Mouse (Mus musculus): Measurements from ENCODE around the gene Cdh3. TPM values are rescaled to one million over a fixed set of nuclear protein-coding genes. Genes with fewer than 3 reads are reported as not detected.
"Not testable (repeated sequence)": the region's sequence is repeated elsewhere in the genome, so short reads cannot be mapped to it uniquely, and the experiment has no call there.

Gene Cdh3
- polyA plus RNA-seq, 1 experiment from 2014 or later = 15.5 TPM

GRCm38 (mm10) chr8:106584942-106585670 lies 74.4 kb downstream of the Cdh3 start:
- H3K9me3 ChIP-seq (ENCODE audit: low read depth, low read length) = no peaks in the 10 kb centered on the region

GRCm38 (mm10) chr8:106585671-106586037 lies 75.0 kb downstream of the Cdh3 start:
- 0 out of 2 replicates have a peak, but pooled peaks cover 6% of the 10 kb centered on the region for H3K4me1 ChIP-seq (ENCODE audit: insufficient read depth)
- no peak for DNase-seq
- TF ChIP-seq CTCF (IDR thresholded peaks at IDR 0.05; ENCODE audit: low read depth) = no peak
- no peaks in the 10 kb centered on the region for H3K36me3 ChIP-seq (ENCODE audit: insufficient read depth)
- no peaks in the 10 kb centered on the region for H3K27me3 ChIP-seq (ENCODE audit: insufficient read depth, low read length)
- no peak overlapping the region for H3K4me3 ChIP-seq (ENCODE audit: low read depth, low read length)
- H3K4me2 ChIP-seq = no peak overlapping the region
- no peak overlapping the region for H3K9ac ChIP-seq
- WGBS = 82% methylated on average over 3 of the region's 3 CpGs
- no peaks in the 10 kb centered on the region for H3K9me3 ChIP-seq (ENCODE audit: low read depth, low read length)
- ATAC-seq (ENCODE audit: insufficient read depth) = no peak
- no peak overlapping the region for H3K27ac ChIP-seq (ENCODE audit: low read depth)

More at GRCm38 (mm10) chr8:106584942-106585670, 74.4 kb downstream of the Cdh3 start:
- 0 out of 2 replicates have a peak, but pooled peaks cover 6% of the 10 kb centered on the region for H3K4me1 ChIP-seq (ENCODE audit: insufficient read depth)
- H3K4me3 ChIP-seq (ENCODE audit: low read depth, low read length) = no peak overlapping the region
- TF ChIP-seq CTCF (IDR thresholded peaks at IDR 0.05; ENCODE audit: low read depth) = no peak
- no peak for ATAC-seq (ENCODE audit: insufficient read depth)
- H3K36me3 ChIP-seq (ENCODE audit: insufficient read depth) = no peaks in the 10 kb centered on the region
- H3K27me3 ChIP-seq (ENCODE audit: insufficient read depth, low read length) = no peaks in the 10 kb centered on the region
- no peak overlapping the region for H3K4me2 ChIP-seq
- 44% methylated on average over 11 of the region's 11 CpGs for WGBS
- DNase-seq = peak; percentile 47
- H3K9ac ChIP-seq = no peak overlapping the region
- H3K27ac ChIP-seq (ENCODE audit: low read depth) = peak overlapping the region; percentile 76

- TF ChIP-seq CTCF (IDR thresholded peaks at IDR 0.05; ENCODE audit: low read depth) = no peak
- no peaks in the 10 kb centered on the region for H3K9me3 ChIP-seq (ENCODE audit: low read depth, low read length)
- H3K27ac ChIP-seq (ENCODE audit: low read depth) = no peak overlapping the region
- H3K4me3 ChIP-seq (ENCODE audit: low read depth, low read length) = no peak overlapping the region
- DNase-seq (no peak), ATAC-seq (ENCODE audit: insufficient read depth) (no peak)
- no peak overlapping the region for H3K9ac ChIP-seq
- 81% methylated on average over 8 of the region's 8 CpGs for WGBS
- H3K4me1 ChIP-seq (ENCODE audit: insufficient read depth) = 0 out of 2 replicates have a peak, but pooled peaks cover 6% of the 10 kb centered on the region
- no peaks in the 10 kb centered on the region for H3K27me3 ChIP-seq (ENCODE audit: insufficient read depth, low read length)
- no peaks in the 10 kb centered on the region for H3K36me3 ChIP-seq (ENCODE audit: insufficient read depth)
- no peak overlapping the region for H3K4me2 ChIP-seq
Measured at GRCm38 (mm10) chr8:106586896-106587295, 76.2 kb downstream of the Cdh3 start.

GRCm38 (mm10) chr8:106588443-106589431 lies 78.0 kb downstream of the Cdh3 start:
- H3K4me3 ChIP-seq (ENCODE audit: low read depth, low read length) = no peak overlapping the region
- H3K9me3 ChIP-seq (ENCODE audit: low read depth, low read length) = no peaks in the 10 kb centered on the region
- ATAC-seq (ENCODE audit: insufficient read depth) (no peak), DNase-seq (no peak)
- H3K4me2 ChIP-seq = no peak overlapping the region
- no peaks in the 10 kb centered on the region for H3K36me3 ChIP-seq (ENCODE audit: insufficient read depth)
- H3K9ac ChIP-seq = no peak overlapping the region
- 24% methylated on average over 3 of the region's 3 CpGs for WGBS
- no peak overlapping the region for H3K27ac ChIP-seq (ENCODE audit: low read depth)
- no peak for TF ChIP-seq CTCF (IDR thresholded peaks at IDR 0.05; ENCODE audit: low read depth)
- H3K27me3 ChIP-seq (ENCODE audit: insufficient read depth, low read length) = no peaks in the 10 kb centered on the region
- 0 out of 2 replicates have a peak, but pooled peaks cover 6% of the 10 kb centered on the region for H3K4me1 ChIP-seq (ENCODE audit: insufficient read depth)

GRCm38 (mm10) chr8:106592458-106592857 lies 81.8 kb downstream of the Cdh3 start:
- DNase-seq = no peak
- no peak overlapping the region for H3K27ac ChIP-seq (ENCODE audit: low read depth)
- no peak overlapping the region for H3K4me3 ChIP-seq (ENCODE audit: low read depth, low read length)
- H3K4me1 ChIP-seq (ENCODE audit: insufficient read depth) = no peaks in the 10 kb centered on the region
- 45% methylated on average over 3 of the region's 3 CpGs for WGBS
- TF ChIP-seq CTCF (IDR thresholded peaks at IDR 0.05; ENCODE audit: low read depth) = no peak
- no peaks in the 10 kb centered on the region for H3K27me3 ChIP-seq (ENCODE audit: insufficient read depth, low read length)
- H3K9ac ChIP-seq = no peak overlapping the region
- no peak for ATAC-seq (ENCODE audit: insufficient read depth)
- H3K36me3 ChIP-seq (ENCODE audit: insufficient read depth) = no peaks in the 10 kb centered on the region
- no peaks in the 10 kb centered on the region for H3K9me3 ChIP-seq (ENCODE audit: low read depth, low read length)
- no peak overlapping the region for H3K4me2 ChIP-seq

- H3K4me2 ChIP-seq; H3K9me3 ChIP-seq (ENCODE audit: low read depth, low read length); H3K4me1 ChIP-seq (ENCODE audit: insufficient read depth); H3K36me3 ChIP-seq (ENCODE audit: insufficient read depth); ATAC-seq (ENCODE audit: insufficient read depth); H3K9ac ChIP-seq; H3K4me3 ChIP-seq (ENCODE audit: low read depth, low read length); H3K27ac ChIP-seq (ENCODE audit: low read depth); DNase-seq; H3K27me3 ChIP-seq (ENCODE audit: insufficient read depth, low read length): not testable (repeated sequence)
- WGBS = 91% methylated on average over 3 of the region's 3 CpGs
Measured at GRCm38 (mm10) chr8:106595623-106596022, 84.9 kb downstream of the Cdh3 start.

- Histone ChIP-seq H3K9me3 (ENCODE audit: low read depth, low read length) (no peaks in the 10 kb centered on the region), H3K27ac (ENCODE audit: low read depth) (no peak overlapping the region), H3K27me3 (ENCODE audit: insufficient read depth, low read length) (peaks cover 2% of the 10 kb centered on the region; the same call in 1 of the 2 replicates), H3K36me3 (ENCODE audit: insufficient read depth) (no peaks in the 10 kb centered on the region), H3K9ac (no peak overlapping the region), H3K4me2 (no peak overlapping the region), H3K4me3 (ENCODE audit: low read depth, low read length) (no peak overlapping the region), H3K4me1 (ENCODE audit: insufficient read depth) (no peaks in the 10 kb centered on the region)
- 90% methylated on average over 5 of the region's 5 CpGs for WGBS
- ATAC-seq (ENCODE audit: insufficient read depth) (no peak), DNase-seq (no peak)
- TF ChIP-seq CTCF (IDR thresholded peaks at IDR 0.05; ENCODE audit: low read depth) = no peak
Measured at GRCm38 (mm10) chr8:106597067-106597466, 86.4 kb downstream of the Cdh3 start.

Data from lung, embryonic 14.5 days (tissue).